Mouse (Mus musculus): ENCODE results near the gene Col15a1.

DNA sequence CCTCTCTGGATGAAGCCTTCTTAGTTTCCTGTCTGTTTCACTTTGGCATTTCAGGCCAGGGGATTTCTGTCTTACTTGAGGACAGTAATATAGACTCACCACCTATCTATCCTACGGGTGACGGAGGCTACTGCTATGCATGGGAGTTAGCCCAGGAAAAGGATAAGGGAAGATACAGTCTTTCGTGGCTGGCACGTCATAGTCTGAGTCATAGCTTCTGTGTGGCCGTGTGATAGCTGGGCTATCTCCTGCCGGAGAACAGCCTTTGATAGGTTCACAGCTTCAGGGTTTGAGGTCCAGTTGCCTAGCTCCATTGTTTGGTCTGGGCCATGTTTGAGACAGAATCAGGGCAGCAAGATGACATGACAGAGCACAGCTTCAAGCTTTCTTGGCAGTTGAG, 70.4 kb downstream of the Col15a1 start:
- TF ChIP-seq POLR2A (IDR thresholded peaks at IDR 0.05; ENCODE audit: insufficient read length, low read depth) = no peak
- no peak for TF ChIP-seq E2F4 (IDR thresholded peaks at IDR 0.05; ENCODE audit: insufficient read depth)
- TF ChIP-seq POLR2AphosphoS2 (IDR thresholded peaks at IDR 0.05; ENCODE audit: insufficient read length, low read depth) = no peak
- no peak for TF ChIP-seq TCF3 (IDR thresholded peaks at IDR 0.05; ENCODE audit: insufficient read length, low read depth)
- no peak for TF ChIP-seq MAX (IDR thresholded peaks at IDR 0.05; ENCODE audit: low read depth)
- no peak for TF ChIP-seq REST (IDR thresholded peaks at IDR 0.05; ENCODE audit: insufficient read depth, insufficient read length)

Data from myocyte (in vitro differentiated cells).